Mouse (Mus musculus) embryonic facial prominence, embryonic 10.5 days (tissue): ENCODE data around the gene Dtnb. TPM values are rescaled to one million over a fixed set of nuclear protein-coding genes. Genes with fewer than 3 reads are reported as not detected.

Source experiments
- microRNA-seq: library from miRNA; unstranded; fragments of <30 nt; microRNA quantifications from one replicate; pipeline ENCODE4, GENCODE M21; 2017
- polyA plus RNA-seq: library from polyadenylated mRNA; unstranded; fragments of >200 nt; fragmentation: Nextera tagmentation; extraction: Ambion mirVana; gene quantifications from 2 replicates; pipeline ENCODE4 v1.2.1, GENCODE M21; 2016

Gene Dtnb
- polyA plus RNA-seq, 1 experiment from 2014 or later = 43.2 TPM

Small RNA genes lying within 50 kb of the gene (microRNA-seq; reads per million reads assigned to microRNA genes)
- not detected for gene Gm26050

Other genes starting within 250 kb of the Dtnb start
- gene Kif3c, start 207.2 kb upstream of the Dtnb start, polyA plus RNA-seq = 18.4 and 20.5 TPM in 2 replicates
- 17.3 and 17.9 TPM in 2 replicates for gene Asxl2, start 145.5 kb upstream of the Dtnb start, polyA plus RNA-seq
- 160 and 179 TPM in 2 replicates for gene Dnmt3a, start 233.6 kb downstream of the Dtnb start, polyA plus RNA-seq